Mouse (Mus musculus): ENCODE measurements around the gene Dennd1b. TPM values are rescaled to one million over a fixed set of nuclear protein-coding genes. Genes with fewer than 3 reads are reported as not detected.

Dennd1b gene
- polyA plus RNA-seq, 1 experiment from 2014 or later, result 5.3 TPM

- Histone ChIP-seq H3K27me3 (replicated peaks; ENCODE audit: control insufficient read depth, insufficient read depth, low read length) (no peaks in the 10 kb centered on the region), H3K36me3 (ENCODE audit: control insufficient read depth, insufficient read depth, low read length) (no peaks in the 10 kb centered on the region), H3K4me3 (ENCODE audit: low read length) (no peak overlapping the region), H3K27ac (ENCODE audit: low read length) (no peak overlapping the region), H3K4me2 (ENCODE audit: low read depth, low read length) (no peak overlapping the region), H3K4me1 (ENCODE audit: control insufficient read depth, insufficient read depth, low read length) (peaks cover 18% of the 10 kb centered on the region), H3K9ac (ENCODE audit: low read depth, low read length) (no peak overlapping the region), H3K9me3 (ENCODE audit: control insufficient read depth, low read length) (no peaks in the 10 kb centered on the region)
- no peak for ATAC-seq
- WGBS, result 65% methylated on average over 3 of the region's 3 CpGs
These were observed 32.4 kb upstream of the Dennd1b start for GRCm38 (mm10) chr1:138930856-138931255.

- 65% methylated on average over 6 of the region's 6 CpGs for WGBS
- no peak for ATAC-seq
- Histone ChIP-seq H3K4me1 (ENCODE audit: control insufficient read depth, insufficient read depth, low read length) (no peaks in the 10 kb centered on the region), H3K36me3 (ENCODE audit: control insufficient read depth, insufficient read depth, low read length) (no peaks in the 10 kb centered on the region), H3K9me3 (ENCODE audit: control insufficient read depth, low read length) (no peaks in the 10 kb centered on the region), H3K27me3 (replicated peaks; ENCODE audit: control insufficient read depth, insufficient read depth, low read length) (no peaks in the 10 kb centered on the region), H3K4me2 (ENCODE audit: low read depth, low read length) (no peak overlapping the region), H3K4me3 (ENCODE audit: low read length) (no peak overlapping the region), H3K27ac (ENCODE audit: low read length) (no peak overlapping the region), H3K9ac (ENCODE audit: low read depth, low read length) (no peak overlapping the region)
These were observed 27.1 kb upstream of the Dennd1b start for GRCm38 (mm10) chr1:138936169-138936568.

- no peak for ATAC-seq
- no peak overlapping the region for H3K4me3 ChIP-seq (ENCODE audit: low read length)
- H3K27me3 ChIP-seq (replicated peaks; ENCODE audit: control insufficient read depth, insufficient read depth, low read length), result no peaks in the 10 kb centered on the region
- no peak overlapping the region for H3K9ac ChIP-seq (ENCODE audit: low read depth, low read length)
- no peak overlapping the region for H3K4me2 ChIP-seq (ENCODE audit: low read depth, low read length)
- no peaks in the 10 kb centered on the region for H3K36me3 ChIP-seq (ENCODE audit: control insufficient read depth, insufficient read depth, low read length)
- H3K9me3 ChIP-seq (ENCODE audit: control insufficient read depth, low read length), result no peaks in the 10 kb centered on the region
- H3K27ac ChIP-seq (ENCODE audit: low read length), result no peak overlapping the region
- 49% methylated on average over 6 of the region's 6 CpGs for WGBS
- no peaks in the 10 kb centered on the region for H3K4me1 ChIP-seq (ENCODE audit: control insufficient read depth, insufficient read depth, low read length)
These were observed 25.4 kb upstream of the Dennd1b start for GRCm38 (mm10) chr1:138937686-138938370.

GRCm38 (mm10) chr1:138939579-138940139 lies 23.6 kb upstream of the Dennd1b start:
- Histone ChIP-seq H3K27me3 (replicated peaks; ENCODE audit: control insufficient read depth, insufficient read depth, low read length) (no peaks in the 10 kb centered on the region), H3K27ac (ENCODE audit: low read length) (no peak overlapping the region), H3K9me3 (ENCODE audit: control insufficient read depth, low read length) (no peaks in the 10 kb centered on the region), H3K4me1 (ENCODE audit: control insufficient read depth, insufficient read depth, low read length) (no peaks in the 10 kb centered on the region), H3K4me3 (ENCODE audit: low read length) (no peak overlapping the region), H3K9ac (ENCODE audit: low read depth, low read length) (no peak overlapping the region), H3K36me3 (ENCODE audit: control insufficient read depth, insufficient read depth, low read length) (no peaks in the 10 kb centered on the region), H3K4me2 (ENCODE audit: low read depth, low read length) (no peak overlapping the region)
- ATAC-seq, result no peak
- WGBS, result 67% methylated on average over 6 of the region's 6 CpGs

GRCm38 (mm10) chr1:138940407-138940806 lies 22.8 kb upstream of the Dennd1b start:
- no peak for ATAC-seq
- no peaks in the 10 kb centered on the region for H3K4me1 ChIP-seq (ENCODE audit: control insufficient read depth, insufficient read depth, low read length)
- no peak overlapping the region for H3K4me3 ChIP-seq (ENCODE audit: low read length)
- no peak overlapping the region for H3K4me2 ChIP-seq (ENCODE audit: low read depth, low read length)
- no peak overlapping the region for H3K9ac ChIP-seq (ENCODE audit: low read depth, low read length)
- H3K36me3 ChIP-seq (ENCODE audit: control insufficient read depth, insufficient read depth, low read length), result no peaks in the 10 kb centered on the region
- H3K27ac ChIP-seq (ENCODE audit: low read length), result no peak overlapping the region
- H3K27me3 ChIP-seq (replicated peaks; ENCODE audit: control insufficient read depth, insufficient read depth, low read length), result no peaks in the 10 kb centered on the region
- no peaks in the 10 kb centered on the region for H3K9me3 ChIP-seq (ENCODE audit: control insufficient read depth, low read length)
- 85% methylated on average over 8 of the region's 8 CpGs for WGBS

GRCm38 (mm10) chr1:138952173-138952572 lies 11.1 kb upstream of the Dennd1b start:
- Histone ChIP-seq H3K4me3 (ENCODE audit: low read length) (no peak overlapping the region), H3K4me1 (ENCODE audit: control insufficient read depth, insufficient read depth, low read length) (no peaks in the 10 kb centered on the region), H3K36me3 (ENCODE audit: control insufficient read depth, insufficient read depth, low read length) (no peaks in the 10 kb centered on the region), H3K9ac (ENCODE audit: low read depth, low read length) (no peak overlapping the region), H3K27me3 (replicated peaks; ENCODE audit: control insufficient read depth, insufficient read depth, low read length) (no peaks in the 10 kb centered on the region), H3K27ac (ENCODE audit: low read length) (no peak overlapping the region), H3K4me2 (ENCODE audit: low read depth, low read length) (no peak overlapping the region), H3K9me3 (ENCODE audit: control insufficient read depth, low read length) (no peaks in the 10 kb centered on the region)
- no peak for ATAC-seq

- no peak overlapping the region for H3K27ac ChIP-seq (ENCODE audit: low read length)
- no peaks in the 10 kb centered on the region for H3K9me3 ChIP-seq (ENCODE audit: control insufficient read depth, low read length)
- no peaks in the 10 kb centered on the region for H3K27me3 ChIP-seq (replicated peaks; ENCODE audit: control insufficient read depth, insufficient read depth, low read length)
- no peaks in the 10 kb centered on the region for H3K4me1 ChIP-seq (ENCODE audit: control insufficient read depth, insufficient read depth, low read length)
- H3K9ac ChIP-seq (ENCODE audit: low read depth, low read length), result no peak overlapping the region
- no peak for ATAC-seq
- no peaks in the 10 kb centered on the region for H3K36me3 ChIP-seq (ENCODE audit: control insufficient read depth, insufficient read depth, low read length)
- H3K4me2 ChIP-seq (ENCODE audit: low read depth, low read length), result no peak overlapping the region
- WGBS, result 82% methylated on average over 5 of the region's 5 CpGs
- H3K4me3 ChIP-seq (ENCODE audit: low read length), result no peak overlapping the region
These were observed 8.3 kb upstream of the Dennd1b start for GRCm38 (mm10) chr1:138954978-138955377.

GRCm38 (mm10) chr1:138955455-138955854 lies 7.8 kb upstream of the Dennd1b start:
- Histone ChIP-seq H3K9ac (ENCODE audit: low read depth, low read length) (no peak overlapping the region), H3K27ac (ENCODE audit: low read length) (no peak overlapping the region), H3K27me3 (replicated peaks; ENCODE audit: control insufficient read depth, insufficient read depth, low read length) (no peaks in the 10 kb centered on the region), H3K9me3 (ENCODE audit: control insufficient read depth, low read length) (no peaks in the 10 kb centered on the region), H3K4me3 (ENCODE audit: low read length) (no peak overlapping the region), H3K4me1 (ENCODE audit: control insufficient read depth, insufficient read depth, low read length) (no peaks in the 10 kb centered on the region), H3K36me3 (ENCODE audit: control insufficient read depth, insufficient read depth, low read length) (no peaks in the 10 kb centered on the region), H3K4me2 (ENCODE audit: low read depth, low read length) (no peak overlapping the region)
- 92% methylated on average over 4 of the region's 4 CpGs for WGBS
- ATAC-seq, result no peak

GRCm38 (mm10) chr1:138956511-138956910 lies 6.7 kb upstream of the Dennd1b start:
- no peak overlapping the region for H3K4me3 ChIP-seq (ENCODE audit: low read length)
- H3K9ac ChIP-seq (ENCODE audit: low read depth, low read length), result no peak overlapping the region
- no peak for ATAC-seq
- H3K4me1 ChIP-seq (ENCODE audit: control insufficient read depth, insufficient read depth, low read length), result no peaks in the 10 kb centered on the region
- H3K9me3 ChIP-seq (ENCODE audit: control insufficient read depth, low read length), result no peaks in the 10 kb centered on the region
- no peaks in the 10 kb centered on the region for H3K36me3 ChIP-seq (ENCODE audit: control insufficient read depth, insufficient read depth, low read length)
- no peak overlapping the region for H3K4me2 ChIP-seq (ENCODE audit: low read depth, low read length)
- no peaks in the 10 kb centered on the region for H3K27me3 ChIP-seq (replicated peaks; ENCODE audit: control insufficient read depth, insufficient read depth, low read length)
- H3K27ac ChIP-seq (ENCODE audit: low read length), result no peak overlapping the region

GRCm38 (mm10) chr1:138957111-138957510 lies 6.1 kb upstream of the Dennd1b start:
- 73% methylated on average over 4 of the region's 4 CpGs for WGBS
- H3K4me3 ChIP-seq (ENCODE audit: low read length), result no peak overlapping the region

More at GRCm38 (mm10) chr1:138957111-138957510, 6.1 kb upstream of the Dennd1b start:
- Histone ChIP-seq H3K9me3 (ENCODE audit: control insufficient read depth, low read length) (no peaks in the 10 kb centered on the region), H3K27ac (ENCODE audit: low read length) (no peak overlapping the region), H3K36me3 (ENCODE audit: control insufficient read depth, insufficient read depth, low read length) (no peaks in the 10 kb centered on the region), H3K4me2 (ENCODE audit: low read depth, low read length) (no peak overlapping the region), H3K9ac (ENCODE audit: low read depth, low read length) (no peak overlapping the region), H3K27me3 (replicated peaks; ENCODE audit: control insufficient read depth, insufficient read depth, low read length) (no peaks in the 10 kb centered on the region), H3K4me1 (ENCODE audit: control insufficient read depth, insufficient read depth, low read length) (no peaks in the 10 kb centered on the region)
- no peak for ATAC-seq
